9 mouse cellular contexts compared by ENCODE assay signal in the genomic region with DNA sequence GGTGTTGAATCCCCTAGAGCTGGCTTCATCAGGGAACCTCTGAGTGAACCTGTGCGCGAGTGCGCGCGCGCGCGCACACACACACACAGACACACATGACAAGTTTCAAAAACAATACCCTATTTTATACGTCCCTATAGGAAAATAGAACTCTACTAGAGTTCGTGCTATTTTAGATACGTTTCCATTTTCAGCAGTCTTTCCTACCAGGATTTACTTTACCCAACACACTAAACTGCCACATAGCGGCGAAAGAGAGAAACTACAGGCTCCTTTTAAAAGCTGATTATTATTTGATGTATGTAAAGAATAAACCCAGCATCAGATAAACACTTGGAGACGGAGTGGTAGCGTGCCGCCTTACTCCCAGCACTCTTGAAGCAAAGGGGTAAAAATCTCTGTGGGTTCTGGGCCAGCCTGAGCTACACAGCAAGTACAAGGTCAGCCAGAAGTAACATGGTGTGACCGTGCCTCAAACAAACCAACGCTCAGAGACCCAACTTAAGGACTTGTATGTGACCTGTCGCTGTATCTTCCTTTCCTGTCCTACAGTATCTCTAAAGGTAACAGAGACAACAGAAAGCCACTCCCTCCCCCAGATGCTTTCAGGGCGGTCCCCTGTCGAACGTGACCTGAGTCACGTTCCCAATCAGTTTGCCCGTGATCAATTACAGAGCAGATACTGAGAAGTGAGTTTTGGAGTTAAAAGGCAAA. TPM values are rescaled to one million over a fixed set of nuclear protein-coding genes. Genes with fewer than 3 reads are reported as not detected.
DNase-seq lines count a peak whose midpoint lies in the region; ATAC-seq lines count a peak whose summit lies in the region.
"Had no signal": no experiment of that assay in that cellular context is flagged by ENCODE, and none has a peak within 500 bp of the region (broad histone marks: within the 10 kb centered on the region; RNA-seq: fewer than 3 reads in every experiment).

No protein-coding gene starts in this region.

- peak overlapping the region; percentile 35 for H3K9ac ChIP-seq in liver, embryonic 15.5 days
- no peak overlapping the region for H3K9ac ChIP-seq in neural tube, embryonic 14.5 days (replicated peaks; ENCODE audit: low read depth, low read length)

- no peaks in the 10 kb centered on the region for H3K9me3 ChIP-seq in liver, embryonic 15.5 days (replicated peaks)
- H3K9me3 ChIP-seq in neural tube, embryonic 14.5 days (ENCODE audit: control insufficient read depth, low read length): no peaks in the 10 kb centered on the region

- peaks cover 40% of the 10 kb centered on the region for H3K4me1 ChIP-seq in liver, embryonic 15.5 days (replicated peaks)
- peaks cover 8% of the 10 kb centered on the region; the same call in 1 of the 2 replicates for H3K4me1 ChIP-seq in neural tube, embryonic 14.5 days (ENCODE audit: control insufficient read depth, insufficient read depth, low read length)

- H3K27ac ChIP-seq in liver, embryonic 15.5 days (replicated peaks): peak overlapping the region; percentile 75
- H3K27ac ChIP-seq in neural tube, embryonic 14.5 days (ENCODE audit: low read depth, low read length): no peak overlapping the region

- peak; percentile 27 to 28; a peak in 1 of 4 replicates for ATAC-seq in hematopoietic stem cell, adult 5-6 weeks (replicated peaks in 1 of 2; ENCODE audit: insufficient read depth in 1 of 2, low FRiP score in 2 of 2, low TSS enrichment in 1 of 2, low read depth in 1 of 2, poor library complexity in 2 of 2, severe bottlenecking in 2 of 2)
- peak; percentile 45 for ATAC-seq in liver, embryonic 15.5 days (ENCODE audit: insufficient read depth)
- peak; percentile 31; the same call in 1 of the 2 replicates for ATAC-seq in neural tube, embryonic 14.5 days (ENCODE audit: low read depth)

- no peaks in the 10 kb centered on the region for H3K27me3 ChIP-seq in liver, embryonic 15.5 days
- H3K27me3 ChIP-seq in neural tube, embryonic 14.5 days (ENCODE audit: control insufficient read depth, insufficient read depth, low read length): no peaks in the 10 kb centered on the region

- no peaks in the 10 kb centered on the region for H3K36me3 ChIP-seq in liver, embryonic 15.5 days (replicated peaks)
- H3K36me3 ChIP-seq in neural tube, embryonic 14.5 days (ENCODE audit: control insufficient read depth, insufficient read depth, low read length): no peaks in the 10 kb centered on the region

- H3K4me3 ChIP-seq in liver, embryonic 15.5 days (replicated peaks): peak overlapping the region; percentile 48
- H3K4me3 ChIP-seq in neural tube, embryonic 14.5 days (ENCODE audit: low read depth, low read length): peak overlapping the region; percentile 24; the same call in 1 of the 2 replicates

- WGBS in liver, embryonic 15.5 days (ENCODE audit: insufficient replicate concordance): 5% methylated on average over 24 of the region's 24 CpGs
- WGBS in neural tube, embryonic 14.5 days: 12% methylated on average over 24 of the region's 24 CpGs

- DNase-seq in cerebellum, adult 9-10 months: peak; percentile 73
- DNase-seq in cerebellum, adult 11 months: no peak
- DNase-seq in CD4-positive helper T cell, adult 2 months (ENCODE audit: low read depth, low spot score): peak; percentile 54
- peak; percentile 80 for DNase-seq in embryo, embryonic 10.5 days (ENCODE audit: low spot score)
- no peak for DNase-seq in urinary bladder, postnatal 25 days (ENCODE audit: low spot score)

- H3K4me2 ChIP-seq in liver, embryonic 15.5 days: peak overlapping the region; percentile 84
- peak overlapping the region; percentile 48 for H3K4me2 ChIP-seq in neural tube, embryonic 14.5 days (ENCODE audit: low read depth, low read length)

RNA-seq across cellular contexts. Expression of a gene that starts 10.5 kb away (rescaled TPM):
- 19.9 and 24.9 TPM in 2 replicates for total RNA-seq in hematopoietic stem cell, adult 5-6 weeks (2017)
- 14.3 and 15.4 TPM in 2 replicates for polyA plus RNA-seq in liver, embryonic 15.5 days (2015; fragmentation: Nextera tagmentation; extraction: Ambion mirVana)
- 5.3 TPM in 2 replicates for polyA plus RNA-seq in neural tube, embryonic 14.5 days (2014; fragmentation: Nextera tagmentation; extraction: Ambion mirVana)

RNA-seq across cellular contexts. Expression of a gene that starts 16.4 kb away (rescaled TPM):
- 54.5 and 61.0 TPM in 2 replicates for total RNA-seq in hematopoietic stem cell, adult 5-6 weeks (2017)
- 8.4 and 9.9 TPM in 2 replicates for polyA plus RNA-seq in liver, embryonic 15.5 days (2015; fragmentation: Nextera tagmentation; extraction: Ambion mirVana)
- polyA plus RNA-seq in neural tube, embryonic 14.5 days (2014; fragmentation: Nextera tagmentation; extraction: Ambion mirVana): 77.7 and 90.1 TPM in 2 replicates

RNA-seq across cellular contexts. Expression of a gene that starts 29.8 kb away (rescaled TPM):
- total RNA-seq in hematopoietic stem cell, adult 5-6 weeks (2017): 5.2 and 6.6 TPM in 2 replicates
- polyA plus RNA-seq in liver, embryonic 15.5 days (2015; fragmentation: Nextera tagmentation; extraction: Ambion mirVana): 2.1 TPM in 2 replicates
- polyA plus RNA-seq in neural tube, embryonic 14.5 days (2014; fragmentation: Nextera tagmentation; extraction: Ambion mirVana): 7.5 and 7.6 TPM in 2 replicates
- total RNA-seq: neutrophil, adult 5-6 weeks had no signal

Comparison
In these comparisons a context has a peak if more than half of its experiments do, and no peak if none do; other contexts are left out.
1. DNase-seq: peak in cerebellum, adult 9-10 months (single experiment), CD4-positive helper T cell, adult 2 months (single experiment) and embryo, embryonic 10.5 days (single experiment); none in cerebellum, adult 11 months (single experiment) and urinary bladder, postnatal 25 days (single experiment).
2. Peak in every context shown above with its lines, with median percentiles within 50 percentile points of each other: ATAC-seq.